Mouse (Mus musculus) liver, embryonic 13.5 days (tissue): ENCODE measurements at regions not wholly inside any gene's neighbourhood (a gene's known extent, or its start where the extent isn't known, plus 50 kb on each side); places are given as distances from the start of the nearest gene placed in this dataset.
A peak's percentile ranks its signal among the peaks of the same experiment; 100 is the strongest.
"Not testable (repeated sequence)": the region's sequence is repeated elsewhere in the genome, so short reads cannot be mapped to it uniquely, and the experiment has no call there.

ENCODE experiments used
- ATAC-seq: fragments of 200-750 bp; cut with Nextera tagmentation; 2 replicates; pipeline ENCODE4 v1.8.0; 2017; ENCODE audit warnings: low read depth, mild to moderate bottlenecking, moderate number of reproducible peaks, moderate library complexity
- DNase-seq: peaks from one replicate; pipeline ENCODE4 v3.0.0; 2022
- H3K27ac ChIP-seq: fragments of 300-500 bp; sonication (generic); 2 replicates; pipeline ENCODE4 v1.5.1; 2015; ENCODE audit warnings: moderate library complexity, mild to moderate bottlenecking, inconsistent platforms
- H3K27me3 ChIP-seq: fragments of 300-500 bp; sonication (generic); 2 replicates; pipeline ENCODE4 v1.6.1; 2015; ENCODE audit warnings: mild to moderate bottlenecking, inconsistent platforms
- H3K36me3 ChIP-seq: fragments of 300-500 bp; sonication (generic); 2 replicates; pipeline ENCODE4 v1.6.1; 2015; ENCODE audit warnings: mild to moderate bottlenecking, inconsistent platforms
- H3K4me1 ChIP-seq: fragments of 300-500 bp; sonication (generic); replicated peaks from 2 replicates; pipeline ENCODE4 v1.6.1; 2015; ENCODE audit warnings: inconsistent platforms
- H3K4me2 ChIP-seq: fragments of 300-500 bp; sonication (generic); 2 replicates; pipeline ENCODE4 v1.6.1; 2015; ENCODE audit warnings: inconsistent platforms, mild to moderate bottlenecking, moderate library complexity
- H3K4me3 ChIP-seq: fragments of 300-500 bp; sonication (generic); replicated peaks from 2 replicates; pipeline ENCODE4 v1.5.1; 2015; ENCODE audit warnings: mild to moderate bottlenecking, inconsistent platforms
- H3K9ac ChIP-seq: fragments of 300-500 bp; sonication (generic); 2 replicates; pipeline ENCODE4 v1.6.1; 2015; ENCODE audit warnings: mild to moderate bottlenecking, inconsistent platforms
- H3K9me3 ChIP-seq: fragments of 300-500 bp; sonication (generic); replicated peaks from 2 replicates; pipeline ENCODE4 v1.6.1; 2016; ENCODE audit warnings: inconsistent platforms
- WGBS: fragments of 180-500 bp; shearing (Covaris S2); methylation state at CpG from one replicate; pipeline ENCODE4 v1.1.7; 2015; ENCODE audit not compliant: insufficient replicate concordance; 5-methylcytosine and 5-hydroxymethylcytosine counted together

DNA sequence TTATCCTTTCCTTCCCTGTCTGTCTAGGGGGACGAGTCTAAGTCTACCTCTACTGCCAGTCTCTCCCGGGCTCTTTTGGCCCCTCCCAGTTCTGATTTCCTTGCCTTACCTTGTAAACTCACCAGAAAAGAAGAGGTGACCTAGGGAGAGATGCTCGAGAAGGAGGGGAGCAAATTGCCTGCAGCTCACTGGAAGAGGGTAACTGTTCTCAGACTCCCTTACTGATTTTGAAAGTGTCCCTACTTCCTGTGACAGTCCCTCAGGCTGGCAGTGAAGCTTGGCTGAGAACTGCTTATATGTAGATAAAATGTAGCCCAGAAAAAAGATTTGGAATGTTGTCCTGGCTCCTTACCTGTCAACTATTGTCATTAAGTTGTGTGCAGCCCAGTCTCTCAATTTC, 180.6 kb upstream of the Tab2 start:
- ATAC-seq (no peak), DNase-seq (no peak)
- Histone ChIP-seq H3K4me1 (peaks cover 4% of the 10 kb centered on the region), H3K4me2 (no peak overlapping the region), H3K9me3 (no peaks in the 10 kb centered on the region), H3K27me3 (no peaks in the 10 kb centered on the region), H3K27ac (no peak overlapping the region), H3K4me3 (no peak overlapping the region), H3K9ac (no peak overlapping the region), H3K36me3 (no peaks in the 10 kb centered on the region)
- WGBS, result 51% methylated on average over 3 of the region's 3 CpGs

DNA sequence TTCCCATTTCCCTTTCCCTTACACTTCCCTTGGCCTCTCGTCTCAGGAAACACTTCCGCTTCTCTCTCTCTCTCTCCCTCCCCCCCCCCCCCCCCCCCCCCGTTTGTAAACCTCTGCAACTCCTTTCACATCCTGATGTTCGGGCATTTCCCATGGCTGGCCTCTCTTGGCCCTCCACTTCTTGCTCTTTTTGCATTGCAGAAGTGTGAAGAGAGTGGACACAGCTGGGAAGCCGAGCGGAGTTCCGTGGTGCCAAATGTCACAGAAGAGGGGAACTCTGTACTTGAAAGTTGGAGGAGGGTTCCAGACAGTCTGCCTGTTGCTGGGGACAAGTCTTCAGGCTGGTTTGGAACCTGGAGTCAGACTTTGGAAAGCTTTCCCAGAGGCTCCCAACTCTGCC, 179.2 kb upstream of the Tab2 start:
- H3K4me1 ChIP-seq, result peaks cover 18% of the 10 kb centered on the region
- H3K36me3 ChIP-seq, result no peaks in the 10 kb centered on the region
- no peaks in the 10 kb centered on the region for H3K9me3 ChIP-seq
- H3K27ac ChIP-seq, result no peak overlapping the region
- no peak for DNase-seq
- no peak overlapping the region for H3K9ac ChIP-seq
- H3K4me3 ChIP-seq, result no peak overlapping the region
- H3K4me2 ChIP-seq, result no peak overlapping the region
- H3K27me3 ChIP-seq, result no peaks in the 10 kb centered on the region
- WGBS, result 44% methylated on average over 7 of the region's 7 CpGs
- no peak for ATAC-seq

DNA sequence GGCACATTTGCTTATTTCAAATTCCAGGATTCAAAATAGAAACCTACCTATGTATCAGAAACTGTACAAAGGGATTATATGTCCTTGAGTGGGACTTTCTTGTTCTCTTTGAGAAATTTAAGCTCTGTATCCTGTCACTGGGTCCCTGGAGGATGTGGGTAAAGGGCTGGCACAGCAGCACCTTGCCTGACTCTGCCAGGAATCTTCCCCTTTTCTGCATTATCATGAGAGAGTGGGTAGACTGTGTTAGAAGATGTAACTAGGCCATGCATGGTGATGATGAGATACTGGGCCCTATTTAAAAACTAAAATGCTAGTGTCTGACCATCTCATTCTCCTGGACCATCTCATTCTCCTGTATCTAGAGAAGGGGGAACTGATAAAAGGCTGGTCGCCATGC, 178.4 kb upstream of the Tab2 start:
- Histone ChIP-seq H3K36me3 (no peaks in the 10 kb centered on the region), H3K9me3 (no peaks in the 10 kb centered on the region), H3K4me2 (no peak overlapping the region), H3K9ac (no peak overlapping the region), H3K27me3 (no peaks in the 10 kb centered on the region), H3K27ac (no peak overlapping the region), H3K4me3 (no peak overlapping the region), H3K4me1 (peaks cover 24% of the 10 kb centered on the region)
- no peak for DNase-seq
- WGBS, result 72% methylated on average over 1 of the region's 1 CpGs
- ATAC-seq, result no peak

DNA sequence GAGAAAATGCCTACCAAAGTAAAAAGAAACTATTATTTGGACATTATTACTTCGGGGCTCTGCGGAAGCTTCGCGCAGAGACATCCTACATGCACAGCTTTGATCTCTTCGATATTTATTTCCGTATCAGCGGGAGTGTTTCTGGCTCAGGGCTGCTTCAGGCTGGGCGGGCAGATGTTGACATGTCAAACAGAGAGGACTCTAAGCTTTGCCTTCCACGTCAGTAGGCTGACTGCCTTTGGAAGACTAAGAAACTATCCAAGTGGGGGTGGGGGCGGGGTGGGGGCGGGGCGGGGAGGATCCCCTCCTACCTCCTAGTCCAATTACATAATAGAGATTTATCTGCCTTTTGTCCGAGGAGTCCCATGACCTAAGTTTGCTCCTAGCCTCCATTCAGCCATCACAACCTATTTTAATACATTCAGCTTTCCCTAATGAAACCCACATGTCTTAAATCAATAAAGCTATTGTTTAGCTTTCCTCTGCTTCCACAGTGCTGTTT, 177.5 kb upstream of the Tab2 start:
- no peak overlapping the region for H3K27ac ChIP-seq
- peaks cover 24% of the 10 kb centered on the region for H3K4me1 ChIP-seq
- no peak for DNase-seq
- no peak overlapping the region for H3K4me3 ChIP-seq
- no peaks in the 10 kb centered on the region for H3K9me3 ChIP-seq
- no peak overlapping the region for H3K9ac ChIP-seq
- no peaks in the 10 kb centered on the region for H3K36me3 ChIP-seq
- WGBS, result 63% methylated on average over 13 of the region's 13 CpGs
- ATAC-seq, result no peak
- no peak overlapping the region for H3K4me2 ChIP-seq
- H3K27me3 ChIP-seq, result peaks cover 2% of the 10 kb centered on the region; the same call in 1 of the 2 replicates

DNA sequence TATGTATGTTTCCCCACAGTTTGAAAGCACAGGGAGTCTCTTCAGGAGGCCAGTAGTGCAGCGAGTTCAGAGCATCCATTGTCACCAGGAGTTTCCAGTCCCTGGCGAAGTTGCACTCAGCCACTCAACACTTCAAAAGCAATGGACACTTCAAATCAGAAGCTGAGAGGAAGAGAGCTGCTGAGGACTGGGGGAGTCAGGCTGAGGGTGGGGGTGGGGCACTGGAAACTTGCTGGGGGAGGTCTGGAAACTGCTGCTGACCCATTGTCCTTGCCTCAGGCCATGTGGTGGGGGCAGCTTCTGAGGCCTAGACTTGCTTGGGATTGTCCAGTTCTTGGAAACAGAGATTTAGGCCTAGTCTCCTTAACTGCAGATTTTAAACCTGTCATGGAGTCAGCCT, 176.8 kb upstream of the Tab2 start:
- H3K9ac ChIP-seq, result no peak overlapping the region
- H3K9me3 ChIP-seq, result no peaks in the 10 kb centered on the region
- H3K36me3 ChIP-seq, result no peaks in the 10 kb centered on the region
- peaks cover 2% of the 10 kb centered on the region; the same call in 1 of the 2 replicates for H3K27me3 ChIP-seq
- H3K4me2 ChIP-seq, result no peak overlapping the region
- 70% methylated on average over 2 of the region's 2 CpGs for WGBS
- H3K4me3 ChIP-seq, result no peak overlapping the region
- no peak for ATAC-seq
- H3K4me1 ChIP-seq, result peaks cover 24% of the 10 kb centered on the region
- no peak for DNase-seq
- H3K27ac ChIP-seq, result no peak overlapping the region

DNA sequence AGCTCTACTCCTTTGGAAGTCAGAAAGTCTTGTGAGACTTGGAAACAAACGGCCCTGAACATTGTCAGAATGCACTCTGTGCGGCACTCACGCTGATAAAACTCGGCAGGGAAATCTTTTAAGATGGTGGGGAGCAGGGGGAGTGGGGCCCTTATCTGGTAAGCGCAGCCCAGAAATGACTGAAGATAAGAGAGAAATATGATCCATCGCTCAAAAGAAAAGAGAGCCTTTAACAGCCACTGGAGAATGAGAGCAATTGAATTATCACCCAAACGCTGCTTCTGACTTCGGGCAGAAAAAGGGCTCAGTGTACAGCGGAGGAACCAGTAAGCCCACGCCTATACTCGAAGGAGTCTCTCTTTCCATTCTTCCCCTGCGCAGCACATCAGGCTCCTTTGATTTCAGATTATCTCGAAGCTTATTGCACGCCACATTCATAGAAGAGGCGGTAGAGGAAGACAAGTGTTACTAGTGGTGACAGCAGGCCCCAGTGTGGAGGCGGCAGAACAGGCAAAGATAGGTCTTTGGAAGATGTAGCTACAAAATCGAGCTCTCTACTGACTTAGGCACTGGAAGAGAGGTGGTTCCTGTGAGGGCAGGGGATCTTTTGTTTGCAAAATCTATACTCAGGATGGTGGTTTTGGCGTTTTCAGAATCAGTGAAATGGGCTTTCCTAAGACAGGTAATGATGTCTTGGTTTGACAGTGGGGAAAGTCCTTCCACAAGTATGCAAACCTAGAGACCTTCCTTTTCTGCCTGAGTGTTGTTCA, 174.6 kb upstream of the Tab2 start:
- H3K9ac ChIP-seq, result no peak overlapping the region; the same call in 1 of the 2 replicates
- no peaks in the 10 kb centered on the region for H3K36me3 ChIP-seq
- 0 out of 2 replicates have a peak overlapping the region, but pooled peaks have one; percentile 8 for H3K4me3 ChIP-seq
- peak; percentile 86 for ATAC-seq
- H3K9me3 ChIP-seq, result no peaks in the 10 kb centered on the region
- WGBS, result 12% methylated on average over 18 of the region's 18 CpGs
- peak overlapping the region; percentile 40 for H3K4me2 ChIP-seq
- DNase-seq, result peak; percentile 53
- H3K4me1 ChIP-seq, result peaks cover 24% of the 10 kb centered on the region
- H3K27ac ChIP-seq, result no peak overlapping the region
- peaks cover 2% of the 10 kb centered on the region; the same call in 1 of the 2 replicates for H3K27me3 ChIP-seq

DNA sequence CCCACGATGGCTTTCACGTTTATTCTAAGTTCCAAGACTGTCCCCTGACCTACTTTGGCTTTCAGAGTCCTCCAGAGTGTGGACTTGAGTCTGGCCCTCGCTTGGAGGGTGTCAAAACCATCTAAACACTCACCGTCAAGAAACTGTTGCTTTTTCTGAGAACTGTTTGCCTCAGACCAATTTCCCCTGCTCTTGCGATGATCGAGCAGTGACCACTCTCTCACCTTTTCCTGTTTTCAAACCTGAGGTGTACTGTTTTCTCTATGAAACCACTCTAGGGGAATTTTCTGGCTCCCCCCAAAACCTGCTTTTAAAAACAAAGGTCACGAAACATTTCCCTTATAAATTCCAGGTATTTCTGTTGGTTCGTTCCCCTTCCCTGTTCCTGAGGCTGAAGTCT, 174.0 kb upstream of the Tab2 start:
- Histone ChIP-seq H3K4me1 (peaks cover 24% of the 10 kb centered on the region), H3K4me2 (peak overlapping the region; percentile 40), H3K4me3 (0 out of 2 replicates have a peak overlapping the region, but pooled peaks have one; percentile 8), H3K36me3 (no peaks in the 10 kb centered on the region), H3K9me3 (no peaks in the 10 kb centered on the region), H3K9ac (no peak overlapping the region), H3K27me3 (peaks cover 2% of the 10 kb centered on the region; the same call in 1 of the 2 replicates), H3K27ac (no peak overlapping the region)
- WGBS, result 20% methylated on average over 8 of the region's 8 CpGs
- no peak for ATAC-seq
- DNase-seq, result no peak

DNA sequence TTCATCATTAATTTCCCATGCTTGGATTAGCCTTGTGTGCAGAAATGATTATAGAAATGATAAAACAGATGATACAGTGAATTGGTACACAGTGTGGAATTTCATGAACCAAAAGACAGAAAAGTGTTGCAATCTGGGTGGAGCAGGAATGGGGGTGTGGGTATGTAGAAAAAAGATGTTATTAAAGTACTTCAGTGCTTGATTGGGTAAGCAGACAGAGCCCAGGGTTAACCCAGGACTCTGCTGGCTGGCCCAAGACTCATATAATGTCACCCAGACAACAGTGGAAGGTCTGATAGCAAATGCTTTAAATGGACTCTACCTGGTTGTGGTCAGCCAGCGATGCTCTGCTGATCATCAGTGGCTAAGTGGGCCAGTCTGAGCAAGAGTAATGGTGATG, 168.1 kb upstream of the Tab2 start:
- H3K4me1 ChIP-seq, result no peaks in the 10 kb centered on the region
- H3K4me2 ChIP-seq, result no peak overlapping the region
- H3K9me3 ChIP-seq, result no peaks in the 10 kb centered on the region
- no peak overlapping the region for H3K9ac ChIP-seq
- ATAC-seq (no peak), DNase-seq (no peak)
- peaks cover 2% of the 10 kb centered on the region; the same call in 1 of the 2 replicates for H3K27me3 ChIP-seq
- H3K36me3 ChIP-seq, result no peaks in the 10 kb centered on the region
- no peak overlapping the region for H3K4me3 ChIP-seq
- 63% methylated on average over 1 of the region's 1 CpGs for WGBS
- no peak overlapping the region for H3K27ac ChIP-seq

DNA sequence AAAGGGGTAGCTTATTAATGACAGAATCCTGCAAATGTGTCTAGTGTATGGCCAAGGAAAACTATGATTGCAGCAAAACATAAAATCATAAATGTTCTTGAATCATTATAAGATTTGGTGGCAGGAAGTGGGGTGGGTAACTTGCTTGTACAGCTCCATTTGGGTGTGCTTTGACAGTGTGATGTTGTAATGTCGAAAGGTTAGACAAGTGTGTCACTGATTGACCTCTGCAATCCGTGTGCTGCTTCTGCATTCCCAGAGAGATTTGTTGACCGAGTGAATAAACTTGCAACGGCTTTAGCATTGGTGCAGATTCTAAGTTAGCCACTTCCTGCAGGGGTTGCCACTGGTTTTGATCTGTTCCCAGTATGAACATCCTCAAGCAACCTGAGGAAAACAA, 165.9 kb upstream of the Tab2 start:
- no peak overlapping the region for H3K9ac ChIP-seq
- no peaks in the 10 kb centered on the region for H3K27me3 ChIP-seq
- no peaks in the 10 kb centered on the region for H3K9me3 ChIP-seq
- H3K36me3 ChIP-seq, result no peaks in the 10 kb centered on the region
- no peak overlapping the region for H3K4me2 ChIP-seq
- ATAC-seq (peak; percentile 47; the same call in 1 of the 2 replicates), DNase-seq (no peak)
- H3K4me1 ChIP-seq, result no peaks in the 10 kb centered on the region
- H3K4me3 ChIP-seq, result no peak overlapping the region
- WGBS, result 38% methylated on average over 4 of the region's 4 CpGs
- no peak overlapping the region for H3K27ac ChIP-seq

DNA sequence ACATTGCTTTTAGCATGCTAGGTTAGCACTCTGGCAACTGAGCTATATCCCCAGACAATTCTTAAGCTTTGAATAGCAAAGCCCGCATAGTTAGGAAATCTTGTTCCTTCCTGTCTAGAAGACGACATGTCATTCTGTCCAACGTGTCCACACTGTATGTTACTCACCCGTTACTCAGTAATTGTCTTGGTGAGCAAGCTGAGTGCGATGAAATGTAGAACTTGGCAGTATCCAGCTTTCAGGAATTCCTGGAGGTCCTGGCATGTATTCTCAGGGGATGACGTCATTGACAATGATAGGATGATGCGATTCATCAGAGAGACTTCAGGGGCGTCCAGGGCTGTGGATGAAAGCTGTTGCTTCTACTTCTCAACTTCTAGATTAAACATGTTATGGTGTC, 160.8 kb upstream of the Tab2 start:
- WGBS, result 47% methylated on average over 8 of the region's 8 CpGs

DNA sequence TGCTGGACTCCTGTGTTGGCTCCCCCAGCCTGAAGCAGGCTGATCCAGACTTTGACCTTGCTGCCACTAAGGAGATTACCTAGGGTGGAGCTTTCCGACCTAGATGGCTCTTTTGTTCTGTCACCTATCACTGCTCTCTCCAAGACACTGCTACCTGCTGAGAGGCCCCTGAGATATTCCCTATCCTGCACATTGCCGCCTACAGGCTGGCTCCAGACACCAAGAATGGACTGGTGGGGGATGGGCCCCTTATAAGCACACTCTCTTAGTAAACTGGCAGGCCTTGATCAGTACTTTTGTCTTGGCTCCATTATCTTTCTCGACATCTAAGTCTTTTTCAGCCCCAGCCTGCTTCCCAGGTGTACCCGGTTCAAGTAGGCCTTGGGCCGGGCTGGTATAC, 158.9 kb upstream of the Tab2 start:
- DNase-seq, H3K4me1 ChIP-seq, H3K4me2 ChIP-seq, H3K27ac ChIP-seq, H3K36me3 ChIP-seq, ATAC-seq, H3K4me3 ChIP-seq, H3K9me3 ChIP-seq, H3K9ac ChIP-seq, H3K27me3 ChIP-seq: not testable (repeated sequence)
- 60% methylated on average over 5 of the region's 5 CpGs for WGBS

More for the DNA sequence above, 160.8 kb upstream of the Tab2 start:
- no peak overlapping the region for H3K4me3 ChIP-seq
- H3K36me3 ChIP-seq, result no peaks in the 10 kb centered on the region
- H3K4me2 ChIP-seq, result no peak overlapping the region
- no peaks in the 10 kb centered on the region for H3K9me3 ChIP-seq
- no peaks in the 10 kb centered on the region for H3K4me1 ChIP-seq
- no peak overlapping the region for H3K27ac ChIP-seq
- no peaks in the 10 kb centered on the region for H3K27me3 ChIP-seq
- ATAC-seq (no peak), DNase-seq (no peak)
- no peak overlapping the region for H3K9ac ChIP-seq

DNA sequence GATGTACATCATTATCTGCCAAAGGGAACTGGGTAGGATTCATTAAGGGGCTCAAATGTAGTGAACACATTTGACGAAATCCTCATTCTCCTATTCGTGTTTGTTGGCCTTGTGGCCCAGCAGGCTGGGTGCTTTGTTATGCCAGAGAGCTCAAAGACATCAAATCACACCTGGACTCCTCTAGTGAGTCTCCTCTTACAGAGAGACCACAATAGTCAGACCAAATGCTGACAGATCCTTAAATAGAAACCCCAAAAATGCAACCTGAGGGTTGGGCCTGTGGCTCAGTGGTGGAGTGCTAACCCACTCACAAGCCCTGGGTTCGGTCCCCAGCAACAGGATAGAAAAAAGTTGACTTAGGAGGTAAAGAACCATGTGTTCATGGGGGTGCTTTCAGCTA, 158.5 kb upstream of the Tab2 start:
- Histone ChIP-seq H3K4me1 (no peaks in the 10 kb centered on the region), H3K27me3 (no peaks in the 10 kb centered on the region), H3K9ac (no peak overlapping the region), H3K36me3 (no peaks in the 10 kb centered on the region), H3K9me3 (no peaks in the 10 kb centered on the region), H3K27ac (no peak overlapping the region), H3K4me3 (no peak overlapping the region), H3K4me2 (no peak overlapping the region)
- DNase-seq (no peak), ATAC-seq (no peak)
- WGBS, result 46% methylated on average over 3 of the region's 3 CpGs
